In the genomic region with DNA sequence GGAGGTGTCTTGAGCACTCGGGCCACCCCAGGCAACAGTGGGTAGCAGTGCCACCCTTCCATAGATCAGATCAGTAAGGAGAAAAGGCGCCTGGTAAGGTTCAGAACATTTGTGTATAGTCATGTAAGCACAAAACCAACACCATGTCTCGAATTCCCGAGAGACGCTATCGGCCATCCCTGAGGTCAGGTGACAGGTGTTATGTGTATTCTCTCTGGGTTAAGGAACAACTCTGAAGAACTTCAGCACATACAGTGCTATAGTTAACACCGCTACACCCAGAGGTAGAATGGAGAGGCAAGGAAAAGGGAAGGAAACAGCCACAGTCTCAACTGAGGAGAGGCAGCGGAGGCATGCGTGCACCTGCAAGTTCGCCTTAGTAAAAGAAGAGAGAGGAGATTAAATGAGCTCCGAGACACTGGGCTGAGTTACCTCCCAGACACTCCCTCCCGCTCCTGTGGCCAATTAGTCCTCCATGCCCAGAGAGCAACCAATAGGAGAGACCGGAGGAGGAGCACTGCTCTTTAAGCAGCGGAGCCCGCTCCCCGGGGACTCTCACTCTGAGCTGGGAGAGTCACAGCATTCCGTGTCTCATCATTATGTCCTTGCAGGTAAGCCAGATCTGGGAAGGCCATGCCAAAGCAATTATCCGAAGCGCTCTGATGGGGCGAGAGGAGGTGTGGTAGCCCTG, we compare ENCODE assay signal across 8 mouse cellular contexts. TPM values are rescaled to one million over a fixed set of nuclear protein-coding genes. Genes with fewer than 3 reads are reported as not detected.
DNase-seq lines count a peak whose midpoint lies in the region; ATAC-seq lines count a peak whose summit lies in the region.

A gene (plus strand): TSS at position 558 of the 691 bp plus-strand sequence.

- no peaks in the 10 kb centered on the region for H3K36me3 ChIP-seq in embryonic facial prominence, embryonic 12.5 days
- H3K36me3 ChIP-seq in heart, embryonic 11.5 days (ENCODE audit: control insufficient read depth, insufficient read depth, low read length) = no peaks in the 10 kb centered on the region
- no peaks in the 10 kb centered on the region for H3K36me3 ChIP-seq in kidney, embryonic 16.5 days (ENCODE audit: insufficient read depth, low read length)
- no peaks in the 10 kb centered on the region for H3K36me3 ChIP-seq in liver, embryonic 13.5 days
- H3K36me3 ChIP-seq in stomach, embryonic 15.5 days = no peaks in the 10 kb centered on the region

- peaks cover 7% of the 10 kb centered on the region for H3K27me3 ChIP-seq in embryonic facial prominence, embryonic 12.5 days
- H3K27me3 ChIP-seq in heart, embryonic 11.5 days (ENCODE audit: control insufficient read depth, insufficient read depth, low read length) = no peaks in the 10 kb centered on the region
- peaks cover 8% of the 10 kb centered on the region; the same call in 1 of the 2 replicates for H3K27me3 ChIP-seq in kidney, embryonic 16.5 days (ENCODE audit: insufficient read depth, low read length)
- H3K27me3 ChIP-seq in liver, embryonic 13.5 days = 0 out of 2 replicates have a peak, but pooled peaks cover 2% of the 10 kb centered on the region
- no peaks in the 10 kb centered on the region for H3K27me3 ChIP-seq in stomach, embryonic 15.5 days (replicated peaks)

- H3K9me3 ChIP-seq in embryonic facial prominence, embryonic 12.5 days = no peaks in the 10 kb centered on the region
- H3K9me3 ChIP-seq in heart, embryonic 11.5 days (replicated peaks; ENCODE audit: control insufficient read depth, low read length) = no peaks in the 10 kb centered on the region
- H3K9me3 ChIP-seq in kidney, embryonic 16.5 days (ENCODE audit: low read length) = no peaks in the 10 kb centered on the region
- no peaks in the 10 kb centered on the region for H3K9me3 ChIP-seq in liver, embryonic 13.5 days (replicated peaks)
- no peaks in the 10 kb centered on the region for H3K9me3 ChIP-seq in stomach, embryonic 15.5 days

- no peak for ATAC-seq in embryonic facial prominence, embryonic 12.5 days (ENCODE audit: insufficient number of reproducible peaks, insufficient read depth, low FRiP score, low TSS enrichment)
- ATAC-seq in heart, embryonic 11.5 days (replicated peaks; ENCODE audit: insufficient number of reproducible peaks, low FRiP score, low TSS enrichment) = 0 out of 2 replicates have a peak, but pooled peaks have one; percentile 40
- peak; percentile 64 for ATAC-seq in kidney, embryonic 16.5 days (ENCODE audit: low FRiP score, low TSS enrichment)
- peak; percentile 63 for ATAC-seq in liver, embryonic 13.5 days (ENCODE audit: low read depth)
- peak; percentile 45 for ATAC-seq in stomach, embryonic 15.5 days (ENCODE audit: insufficient read depth, low FRiP score, low read depth)

- H3K4me3 ChIP-seq in embryonic facial prominence, embryonic 12.5 days = peak within 1 kb of the TSS; percentile 22
- peak within 1 kb of the TSS; percentile 41 for H3K4me3 ChIP-seq in heart, embryonic 11.5 days (ENCODE audit: low read depth, low read length)
- H3K4me3 ChIP-seq in kidney, embryonic 16.5 days (ENCODE audit: low read length) = peak within 1 kb of the TSS; percentile 43
- H3K4me3 ChIP-seq in liver, embryonic 13.5 days (replicated peaks) = peak within 1 kb of the TSS; percentile 54
- peak within 1 kb of the TSS; percentile 30 for H3K4me3 ChIP-seq in stomach, embryonic 15.5 days (replicated peaks)

- no peak within 1 kb of the TSS for H3K27ac ChIP-seq in embryonic facial prominence, embryonic 12.5 days
- H3K27ac ChIP-seq in heart, embryonic 11.5 days (ENCODE audit: low read depth, low read length) = no peak within 1 kb of the TSS
- no peak within 1 kb of the TSS for H3K27ac ChIP-seq in kidney, embryonic 16.5 days (ENCODE audit: low read length)
- H3K27ac ChIP-seq in liver, embryonic 13.5 days = peak within 1 kb of the TSS; percentile 34; the same call in 1 of the 2 replicates
- H3K27ac ChIP-seq in stomach, embryonic 15.5 days = no peak within 1 kb of the TSS

- peak within 1 kb of the TSS; percentile 24; the same call in 1 of the 2 replicates for H3K9ac ChIP-seq in embryonic facial prominence, embryonic 12.5 days
- no peak within 1 kb of the TSS for H3K9ac ChIP-seq in heart, embryonic 11.5 days (ENCODE audit: low read depth, low read length)
- H3K9ac ChIP-seq in kidney, embryonic 16.5 days (replicated peaks; ENCODE audit: low read length) = peak within 1 kb of the TSS; percentile 49
- H3K9ac ChIP-seq in liver, embryonic 13.5 days = peak within 1 kb of the TSS; percentile 63
- no peak within 1 kb of the TSS for H3K9ac ChIP-seq in stomach, embryonic 15.5 days

- DNase-seq in B cell, adult 2 months = peak; percentile 45 to 49
- peak; percentile 80 to 82 for DNase-seq in adrenal gland, postnatal 36 days
- DNase-seq in liver, embryonic 13.5 days = peak; percentile 75
- DNase-seq in neural tube, embryonic 10.5 days (ENCODE audit: extremely low spot score, low spot score) = peak; percentile 39

- peaks cover 9% of the 10 kb centered on the region; the same call in 1 of the 2 replicates for H3K4me1 ChIP-seq in embryonic facial prominence, embryonic 12.5 days
- H3K4me1 ChIP-seq in heart, embryonic 11.5 days (ENCODE audit: control insufficient read depth, insufficient read depth, low read length) = 0 out of 2 replicates have a peak, but pooled peaks cover 6% of the 10 kb centered on the region
- peaks cover 15% of the 10 kb centered on the region for H3K4me1 ChIP-seq in kidney, embryonic 16.5 days (ENCODE audit: insufficient read depth, low read length)
- H3K4me1 ChIP-seq in liver, embryonic 13.5 days (replicated peaks) = peaks cover 23% of the 10 kb centered on the region
- H3K4me1 ChIP-seq in stomach, embryonic 15.5 days = peaks cover 13% of the 10 kb centered on the region

- peak within 1 kb of the TSS; percentile 50 for H3K4me2 ChIP-seq in embryonic facial prominence, embryonic 12.5 days (replicated peaks)
- H3K4me2 ChIP-seq in heart, embryonic 11.5 days = peak within 1 kb of the TSS; percentile 75
- H3K4me2 ChIP-seq in kidney, embryonic 16.5 days (replicated peaks; ENCODE audit: low read depth, low read length) = peak within 1 kb of the TSS; percentile 69
- peak within 1 kb of the TSS; percentile 83 for H3K4me2 ChIP-seq in liver, embryonic 13.5 days
- peak within 1 kb of the TSS; percentile 52 for H3K4me2 ChIP-seq in stomach, embryonic 15.5 days

- 5% methylated on average over 20 of the region's 20 CpGs for WGBS in embryonic facial prominence, embryonic 12.5 days
- 4% methylated on average over 20 of the region's 20 CpGs for WGBS in heart, embryonic 11.5 days (ENCODE audit: insufficient replicate concordance)
- WGBS in kidney, embryonic 16.5 days = 5% methylated on average over 20 of the region's 20 CpGs
- 4% methylated on average over 20 of the region's 20 CpGs for WGBS in liver, embryonic 13.5 days (ENCODE audit: insufficient replicate concordance)
- WGBS in stomach, embryonic 15.5 days = 3% methylated on average over 20 of the region's 20 CpGs

RNA-seq across cellular contexts. Expression of the gene that starts here (rescaled TPM):
- total RNA-seq in adrenal gland, postnatal 36 days (2021) = not detected
- polyA plus RNA-seq in embryonic facial prominence, embryonic 12.5 days (2016; fragmentation: Nextera tagmentation; extraction: Ambion mirVana) = 0.79 and 1.7 TPM in 2 replicates
- polyA plus RNA-seq in heart, embryonic 11.5 days (2014; fragmentation: Nextera tagmentation; extraction: Ambion mirVana) = 0.33 TPM in 1 of 2 replicates, not detected in the other
- polyA plus RNA-seq in kidney, embryonic 16.5 days (2015; fragmentation: Nextera tagmentation; extraction: Ambion mirVana) = 0.86 and 0.99 TPM in 2 replicates
- polyA plus RNA-seq in liver, embryonic 13.5 days (2015; fragmentation: Nextera tagmentation; extraction: Ambion mirVana) = 0.68 and 1.2 TPM in 2 replicates
- 0.91 and 2.0 TPM in 2 replicates for polyA plus RNA-seq in stomach, embryonic 15.5 days (2015; fragmentation: Nextera tagmentation; extraction: Ambion mirVana)

Comparison
In these comparisons a context has a peak if more than half of its experiments do, and no peak if none do; other contexts are left out.
1. Peak in DNase-seq in adrenal gland, postnatal 36 days; RNA of the gene not detected or under 1 TPM.
2. Peak in ATAC-seq, H3K4me3 ChIP-seq and H3K4me2 ChIP-seq in heart, embryonic 11.5 days; RNA of the gene not detected or under 1 TPM.
3. Peak in ATAC-seq, H3K4me3 ChIP-seq, H3K9ac ChIP-seq and H3K4me2 ChIP-seq in kidney, embryonic 16.5 days; RNA of the gene not detected or under 1 TPM.
4. H3K9ac ChIP-seq: peak in embryonic facial prominence, embryonic 12.5 days (single experiment) and liver, embryonic 13.5 days (single experiment); none in heart, embryonic 11.5 days (single experiment) and stomach, embryonic 15.5 days (single experiment).
5. Peak in every context shown above with its lines, with median percentiles within 50 percentile points of each other: DNase-seq, H3K4me2 ChIP-seq and H3K4me3 ChIP-seq.